ENCODE assay signal across 16 mouse cellular contexts in the genomic region with DNA sequence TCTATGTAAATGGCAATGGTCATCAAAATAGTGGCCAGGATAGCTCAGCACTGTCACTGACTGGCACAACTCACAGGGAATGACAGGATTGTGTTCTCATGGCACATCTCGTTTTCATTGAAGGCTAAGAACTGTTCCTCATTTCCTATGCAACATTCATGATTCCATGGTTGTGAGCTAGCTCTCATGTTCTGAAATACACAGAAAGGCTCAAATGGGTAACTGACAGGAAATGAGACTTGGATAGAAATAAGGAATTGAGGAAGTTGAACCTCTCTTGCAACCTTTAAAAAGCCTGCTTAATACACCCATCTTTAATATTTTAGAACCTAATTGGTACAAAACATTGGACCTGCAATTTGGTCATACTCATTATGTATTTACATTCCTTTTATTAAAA.
"Had no signal": no experiment of that assay in that cellular context is flagged by ENCODE, and none has a peak within 500 bp of the region (broad histone marks: within the 10 kb centered on the region; RNA-seq: fewer than 3 reads in every experiment).

No protein-coding gene starts in this region.

- DNase-seq: left cerebral cortex, postnatal 4 days; liver; liver, embryonic 13.5 days; liver, postnatal 0 days; lung, adult 18-20 months; lung, adult 2 months; lung, embryonic 14.5 days; lung, postnatal 10 days; lung, postnatal 14 days; lung, postnatal 4 days; midbrain, embryonic 14.5 days had no signal

- ATAC-seq: liver, embryonic 12.5 days; liver, postnatal 0 days; lung, postnatal 0 days; midbrain, embryonic 13.5 days; midbrain, embryonic 15.5 days; midbrain, embryonic 16.5 days had no signal
